Mouse (Mus musculus) Muller cell, postnatal 12 days (primary cell): ENCODE results near the gene Scarf2.

Source experiments
- DNase-seq: peaks from one replicate; pipeline ENCODE4 v3.0.0-alpha.2; 2015; ENCODE audit errors: inconsistent ontology term

Scarf2 gene

DNA sequence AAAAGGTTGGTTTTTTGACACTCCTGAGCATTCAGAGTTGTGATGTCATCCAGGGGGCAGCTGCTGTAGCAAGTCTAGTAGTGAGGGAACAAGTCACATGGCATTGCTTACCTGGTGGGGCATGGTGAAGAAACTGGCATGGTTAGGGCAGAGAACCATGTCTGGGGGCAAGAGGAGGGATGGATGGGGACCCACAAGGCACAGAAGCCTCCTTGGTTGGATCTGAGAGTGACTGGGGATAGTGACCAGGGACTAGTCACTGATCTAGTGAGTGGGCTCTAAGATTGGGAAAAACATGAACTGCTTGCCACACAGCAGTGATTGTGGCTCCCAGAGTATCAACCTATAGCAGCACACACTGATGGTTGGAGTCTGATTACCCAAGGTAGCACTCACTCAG, 2.5 kb downstream of the Scarf2 start:
- no peak for DNase-seq

GRCm38 (mm10) chr16:17801777-17802455, 4.8 kb downstream of the Scarf2 start:
- no peak for DNase-seq

- DNase-seq, result no peak
These were observed 5.4 kb downstream of the Scarf2 start for GRCm38 (mm10) chr16:17802456-17802838.

- DNase-seq, result peak; percentile 56
These were observed 6.0 kb downstream of the Scarf2 start for GRCm38 (mm10) chr16:17802839-17803674.

- DNase-seq, result no peak
These were observed 6.8 kb downstream of the Scarf2 start for GRCm38 (mm10) chr16:17803675-17804448.

GRCm38 (mm10) chr16:17804449-17804912, 7.4 kb downstream of the Scarf2 start:
- DNase-seq, result no peak

DNA sequence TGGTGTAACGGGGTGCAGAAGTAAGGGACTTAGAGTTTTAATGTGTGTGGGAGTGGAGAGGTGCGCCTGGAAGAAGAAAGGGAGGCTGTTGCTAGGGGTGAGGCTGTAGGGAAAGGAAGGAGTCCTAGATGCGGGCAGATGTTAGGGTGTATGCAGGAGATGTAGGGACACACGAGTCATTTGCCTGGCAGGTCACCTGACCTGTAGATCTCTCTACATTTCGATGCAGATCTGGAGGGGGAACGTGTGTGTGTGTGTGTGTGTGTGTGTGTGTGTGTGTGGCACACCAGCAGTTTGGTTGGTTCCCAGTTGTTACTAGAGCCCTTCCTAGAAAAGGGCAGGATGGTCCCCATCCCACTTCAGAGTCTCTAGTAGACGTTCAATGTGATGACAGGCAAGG, 7.9 kb downstream of the Scarf2 start:
- DNase-seq, result no peak

GRCm38 (mm10) chr16:17806581-17807191, 9.6 kb downstream of the Scarf2 start:
- DNase-seq, result no peak

GRCm38 (mm10) chr16:17807192-17808009, 10.3 kb downstream of the Scarf2 start:
- DNase-seq, result peak; percentile 88

DNA sequence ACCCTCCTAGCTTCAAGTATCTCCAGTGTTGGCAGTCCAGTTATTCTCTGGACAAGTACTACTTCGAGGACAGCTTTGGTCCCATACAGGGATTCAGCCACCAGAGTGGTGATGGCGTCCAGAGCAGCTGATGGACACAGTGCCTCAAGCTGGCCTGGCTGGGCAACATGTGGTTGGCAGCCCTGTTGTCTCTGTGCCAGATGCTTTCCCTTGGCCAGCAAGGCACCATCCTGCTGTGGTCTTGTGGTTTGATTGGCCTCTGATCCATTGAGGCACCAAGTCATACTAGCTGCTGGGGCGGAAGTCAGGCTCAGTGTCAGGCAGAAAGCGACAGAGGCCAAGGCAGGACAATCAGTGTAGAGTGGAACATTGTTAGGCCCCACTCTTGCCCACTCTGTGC, 12.0 kb downstream of the Scarf2 start:
- DNase-seq, result peak; percentile 37

GRCm38 (mm10) chr16:17809711-17810110, 12.6 kb downstream of the Scarf2 start:
- DNase-seq, result peak; percentile 87

- peak; percentile 55 for DNase-seq
These were observed 15.0 kb downstream of the Scarf2 start for GRCm38 (mm10) chr16:17812120-17812519.

DNA sequence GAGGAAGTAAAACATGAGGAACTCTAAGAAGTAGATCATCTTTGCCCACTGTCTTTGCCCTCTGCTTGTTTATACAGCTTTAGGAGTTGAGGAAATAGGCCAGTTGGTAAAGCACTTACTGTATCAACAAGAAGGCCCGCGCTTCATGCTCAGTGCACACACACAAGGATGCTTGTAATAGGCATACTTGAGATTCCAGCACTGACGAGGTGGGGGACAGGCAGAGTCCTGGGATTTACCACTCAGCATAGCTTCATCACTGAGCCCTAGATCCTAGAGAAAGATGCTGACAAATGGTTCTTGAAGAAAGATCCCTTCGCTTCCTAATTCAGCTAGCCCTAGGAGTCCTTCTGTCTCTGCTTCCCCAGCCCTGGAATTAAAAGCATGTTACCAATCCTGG, 16.1 kb downstream of the Scarf2 start:
- peak; percentile 84 for DNase-seq

GRCm38 (mm10) chr16:17815411-17816402, 18.6 kb downstream of the Scarf2 start:
- peak; percentile 81 for DNase-seq

- no peak for DNase-seq
These were observed 19.4 kb downstream of the Scarf2 start for GRCm38 (mm10) chr16:17816528-17816927.

GRCm38 (mm10) chr16:17826500-17826899, 29.4 kb downstream of the Scarf2 start:
- no peak for DNase-seq

- DNase-seq, result no peak
These were observed 31.1 kb downstream of the Scarf2 start for GRCm38 (mm10) chr16:17828229-17828628.

GRCm38 (mm10) chr16:17828867-17829266, 31.8 kb downstream of the Scarf2 start:
- DNase-seq, result no peak

DNA sequence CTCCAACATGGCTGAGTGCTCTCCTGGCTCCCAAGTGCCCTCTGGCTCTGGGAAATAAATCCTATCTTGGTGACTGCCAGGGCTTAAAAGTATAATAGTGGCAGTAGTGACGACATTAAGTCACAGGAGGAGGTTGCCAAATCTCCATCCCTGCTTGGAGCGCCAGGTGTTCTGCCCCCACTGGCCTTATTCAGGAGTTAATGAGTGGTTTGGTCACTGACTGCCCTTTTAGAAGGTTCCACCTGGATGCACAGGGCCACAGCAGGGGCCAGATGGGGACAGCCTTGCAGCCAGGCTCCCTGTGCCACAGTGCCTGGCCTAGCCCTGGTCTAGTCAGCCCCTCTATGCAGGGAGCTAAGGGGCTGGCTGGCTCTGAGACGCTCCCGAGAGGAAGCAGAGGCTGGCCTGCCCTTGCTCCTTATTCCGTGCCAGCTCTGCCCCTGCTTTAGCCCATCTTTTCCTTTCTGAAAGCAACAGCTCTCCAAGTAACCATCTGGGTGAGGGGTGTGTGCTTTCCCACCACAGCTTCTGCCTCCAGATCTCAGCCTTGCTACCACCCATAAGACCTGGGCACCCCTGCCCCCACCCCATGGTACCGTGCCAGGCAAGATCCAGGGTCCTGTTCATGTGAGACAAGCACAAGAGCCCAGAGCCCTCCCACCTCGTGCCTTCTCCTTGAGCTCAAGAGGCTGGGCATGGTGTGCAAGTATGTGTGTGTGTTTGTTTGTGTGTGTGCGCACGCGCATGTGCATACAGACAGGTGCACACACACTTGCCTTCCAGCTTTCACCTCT, 33.5 kb downstream of the Scarf2 start:
- DNase-seq, result no peak
